Mouse (Mus musculus): ENCODE data around the gene Krt78.
"Not testable (repeated sequence)": the region's sequence is repeated elsewhere in the genome, so short reads cannot be mapped to it uniquely, and the experiment has no call there.

Krt78 gene

GRCm38 (mm10) chr15:101954187-101954586 lies at the start of gene Krt78:
TSS of gene Krt78 (minus strand) at chr15:101954287.
- DNase-seq (ENCODE audit: low spot score in 2 of 2), result no peak

GRCm38 (mm10) chr15:102003516-102003915 lies 49.4 kb upstream of the Krt78 start:
- no peak for DNase-seq (ENCODE audit: low spot score in 2 of 2)

DNA sequence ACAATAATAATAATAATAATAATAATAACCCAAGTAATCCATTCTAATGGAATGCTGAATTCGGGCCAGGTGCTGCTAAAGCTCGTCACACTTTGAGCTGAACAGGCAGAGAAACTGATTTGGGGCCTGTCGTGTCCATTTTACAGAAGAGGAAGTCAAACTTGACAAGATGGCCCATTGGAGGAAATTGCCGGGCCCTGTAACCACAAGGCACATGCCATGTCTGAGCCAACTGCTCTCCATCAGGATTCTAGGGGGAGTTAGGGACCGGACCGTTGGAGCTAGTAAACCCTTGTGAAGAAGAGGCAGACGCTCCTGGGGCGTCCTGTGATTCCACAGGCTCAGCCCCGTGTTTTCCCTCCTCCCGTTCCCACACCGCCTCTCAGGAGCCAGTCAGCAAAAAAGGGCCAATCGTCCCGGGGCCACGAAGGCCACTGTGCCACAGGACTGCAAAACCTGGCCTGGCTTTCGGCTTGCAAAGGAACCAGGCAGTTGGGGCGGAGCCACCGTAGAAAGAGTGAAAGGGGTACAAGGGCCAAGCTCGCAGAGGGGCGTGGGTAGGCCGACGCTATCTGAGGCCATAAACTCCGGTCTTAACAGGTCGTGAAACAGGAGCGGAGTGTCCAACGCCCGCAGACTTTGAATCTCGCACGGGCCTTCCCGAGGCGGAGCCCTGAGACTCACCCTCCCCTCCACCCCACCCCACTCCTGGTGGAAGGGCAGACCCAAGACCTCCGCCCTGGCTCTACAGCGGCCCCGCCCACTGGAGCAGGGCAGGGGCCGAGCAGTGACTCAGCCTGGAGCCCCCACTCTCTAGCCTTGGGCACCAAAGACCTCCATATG lies 48.8 kb upstream of the Krt78 start:
- peak in 1 of 2 experiments; percentile 47 for DNase-seq (ENCODE audit: low spot score in 2 of 2)

- DNase-seq (ENCODE audit: low spot score in 2 of 2), result no peak
These were observed 45.7 kb upstream of the Krt78 start for GRCm38 (mm10) chr15:101999676-102000335.

DNA sequence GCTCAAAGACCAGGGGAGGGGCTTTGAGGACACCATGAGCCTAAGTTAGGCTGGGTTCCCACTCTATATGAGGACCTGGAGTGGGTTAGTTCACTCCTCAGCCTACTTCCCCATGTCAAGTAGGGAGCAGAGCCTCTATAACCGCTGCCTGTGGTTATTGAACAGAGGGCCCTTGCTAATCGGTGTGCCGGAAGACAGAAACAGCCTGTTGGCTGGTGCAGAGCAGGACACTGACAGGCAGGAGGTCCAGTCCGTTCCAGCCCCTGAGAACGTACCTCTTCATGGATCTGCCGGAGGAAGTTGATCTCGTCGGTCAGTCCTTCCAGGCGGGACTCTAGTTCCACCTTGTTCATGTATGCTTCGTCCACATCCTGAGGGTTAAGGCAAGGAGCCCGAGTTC lies 45.1 kb upstream of the Krt78 start:
- no peak for DNase-seq (ENCODE audit: low spot score in 2 of 2)

- not testable (repeated sequence) for DNase-seq (ENCODE audit: low spot score in 2 of 2)
These were observed 42.5 kb upstream of the Krt78 start for GRCm38 (mm10) chr15:101996450-101997078.

- no peak for DNase-seq (ENCODE audit: low spot score in 2 of 2)
These were observed 41.6 kb upstream of the Krt78 start for GRCm38 (mm10) chr15:101995484-101996236.

GRCm38 (mm10) chr15:101994365-101994764 lies 40.3 kb upstream of the Krt78 start:
- DNase-seq (ENCODE audit: low spot score in 2 of 2), result no peak

DNA sequence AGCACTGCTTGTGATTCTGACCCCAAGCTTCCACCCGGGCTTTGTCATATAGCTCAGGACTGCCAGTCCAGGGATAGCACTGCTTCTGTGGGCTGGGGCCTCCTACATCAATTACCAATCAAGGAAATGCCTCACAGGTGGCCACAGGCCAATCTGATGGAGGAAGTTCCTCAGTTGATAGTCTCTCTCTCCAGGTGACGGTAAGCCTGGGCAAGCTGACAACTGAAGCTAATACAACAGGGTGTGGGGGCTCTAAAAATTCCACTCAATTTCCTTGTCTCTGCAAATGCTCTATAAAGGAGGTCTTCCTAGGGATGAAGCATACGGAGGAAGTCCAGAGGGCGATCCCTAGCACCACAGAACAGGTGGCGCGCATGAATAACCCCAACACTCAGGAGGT lies 36.9 kb upstream of the Krt78 start:
- no peak for DNase-seq (ENCODE audit: low spot score in 2 of 2)

DNA sequence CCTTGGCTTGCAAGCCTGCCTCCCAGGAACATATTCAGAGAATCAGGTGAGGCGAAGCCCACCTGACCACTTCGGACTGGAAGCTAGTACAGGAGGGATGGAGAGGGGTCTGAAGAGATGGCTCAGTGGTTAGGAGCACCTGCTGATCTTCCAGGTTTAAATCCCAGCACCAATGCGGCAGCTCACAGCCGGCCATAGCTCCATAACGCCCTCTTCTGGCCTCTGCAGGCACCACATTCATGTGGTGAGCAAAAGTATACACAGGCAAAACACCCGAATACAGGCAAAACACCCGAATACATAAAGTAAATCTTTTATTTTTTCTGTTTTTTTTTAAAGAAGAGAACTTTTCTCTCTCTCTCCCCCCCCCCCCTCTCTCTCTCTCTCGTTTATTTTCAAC lies 34.6 kb upstream of the Krt78 start:
- no peak for DNase-seq (ENCODE audit: low spot score in 2 of 2)

- peak; percentile 78 to 87 for DNase-seq (ENCODE audit: low spot score in 2 of 2)
These were observed 34.0 kb upstream of the Krt78 start for GRCm38 (mm10) chr15:101988119-101988518.

DNA sequence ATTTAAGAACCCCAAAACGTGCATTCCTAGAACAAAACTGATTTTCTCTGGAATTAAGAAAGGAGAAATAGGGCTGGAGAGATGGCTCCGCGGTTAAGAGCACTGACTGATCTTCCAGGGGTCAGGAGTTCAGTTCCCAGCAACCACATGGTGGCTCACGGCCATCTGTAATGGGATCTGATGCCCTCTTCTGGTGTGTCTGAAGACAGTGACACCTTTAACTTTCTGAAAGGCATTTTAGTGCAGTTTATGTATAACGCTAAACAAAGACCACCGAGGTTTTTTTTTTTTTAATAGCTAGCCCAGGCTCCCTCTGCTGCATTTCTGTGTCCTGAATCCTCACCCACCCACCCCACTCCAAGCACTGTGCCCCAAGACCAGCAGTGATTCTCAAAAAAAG lies 30.7 kb upstream of the Krt78 start:
- DNase-seq (ENCODE audit: low spot score in 2 of 2), result no peak

DNA sequence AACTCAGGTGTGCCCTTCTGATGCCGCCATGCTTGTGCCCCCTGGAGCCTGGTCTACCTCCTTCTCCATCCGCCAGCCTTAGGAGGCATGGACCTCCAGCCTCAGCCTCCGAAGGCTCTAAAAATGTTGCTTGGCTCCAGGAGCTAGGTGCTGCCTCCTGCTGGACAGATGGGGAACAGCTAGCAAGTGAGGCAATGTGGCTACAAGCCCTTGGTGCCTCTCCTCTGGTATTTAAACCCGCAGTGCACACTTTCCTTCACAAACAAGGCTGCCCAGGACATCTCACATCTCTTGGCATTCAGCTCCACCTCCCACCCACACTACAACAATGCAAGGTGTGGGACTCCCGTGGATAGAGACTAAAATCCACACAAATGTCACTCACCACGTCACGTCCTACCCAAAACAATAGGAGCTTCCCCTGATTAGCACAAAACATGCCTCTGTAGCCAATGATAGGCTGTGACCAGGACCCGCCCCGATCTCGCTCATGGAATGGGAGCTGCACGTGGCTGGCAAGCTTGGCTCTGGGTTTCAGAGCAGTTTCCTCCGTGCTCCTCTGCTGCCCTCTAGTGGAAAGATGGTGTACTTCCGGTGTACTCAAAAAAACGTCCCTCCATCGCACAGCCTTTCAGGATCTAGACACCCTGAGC lies 30.0 kb upstream of the Krt78 start:
- peak; percentile 80 to 90 for DNase-seq (ENCODE audit: low spot score in 2 of 2)

- no peak for DNase-seq (ENCODE audit: low spot score in 2 of 2)
These were observed 29.3 kb upstream of the Krt78 start for GRCm38 (mm10) chr15:101983315-101983948.

DNA sequence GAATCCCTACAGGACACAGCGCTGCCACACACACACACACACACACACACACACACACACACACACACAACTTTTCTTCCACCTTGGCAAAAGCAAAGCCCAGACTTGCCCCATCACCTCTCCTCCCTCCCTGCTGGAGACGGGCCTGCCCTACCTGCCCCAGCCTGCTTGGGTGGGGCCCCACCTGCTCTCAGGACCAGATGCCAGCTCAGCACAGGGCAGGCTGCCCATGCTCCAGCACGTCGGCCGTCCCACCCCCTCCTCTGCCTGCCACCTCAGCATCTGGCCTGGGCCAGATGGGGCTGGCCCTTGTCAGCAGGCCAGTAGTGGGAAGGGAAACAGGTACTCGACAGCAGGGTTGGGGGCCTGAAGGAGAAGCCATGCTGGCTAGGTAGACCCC lies 26.8 kb upstream of the Krt78 start:
- no peak for DNase-seq (ENCODE audit: low spot score in 2 of 2)

DNA sequence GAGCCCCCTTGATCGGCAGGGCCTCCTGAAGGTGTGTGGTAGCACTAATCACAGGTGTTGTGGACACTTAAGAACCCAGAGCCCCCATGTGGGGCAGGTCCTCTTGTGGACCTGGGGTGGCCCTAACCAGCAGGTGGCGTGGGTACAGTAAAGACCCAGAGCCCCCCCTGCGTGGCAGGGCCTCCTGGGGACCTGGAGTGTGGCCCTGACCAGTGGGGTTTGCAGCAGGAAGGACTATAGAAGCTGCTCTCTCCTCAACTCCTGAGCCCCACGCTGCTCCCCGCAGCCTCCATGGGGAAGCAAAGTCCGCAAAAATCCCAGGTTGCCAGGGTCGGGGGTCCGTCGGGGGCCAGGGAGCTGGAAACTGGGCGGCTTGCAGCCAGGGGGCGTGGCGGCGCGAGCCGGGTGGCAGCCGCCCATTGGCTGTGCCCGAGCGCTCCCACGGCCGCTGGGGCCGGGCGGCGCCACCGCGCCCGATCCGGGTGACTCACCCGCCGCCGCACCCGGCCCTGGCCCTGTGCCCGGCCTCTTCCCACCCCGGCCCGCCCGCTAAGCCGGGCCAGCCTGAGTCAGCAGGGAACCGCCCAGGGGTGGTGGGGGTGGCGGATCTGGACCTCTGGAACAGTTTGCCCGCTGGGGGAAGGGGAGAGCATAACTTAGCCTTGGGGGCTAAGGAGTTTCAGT lies 23.1 kb upstream of the Krt78 start:
- peak; percentile 81 to 93 for DNase-seq (ENCODE audit: low spot score in 2 of 2)

DNA sequence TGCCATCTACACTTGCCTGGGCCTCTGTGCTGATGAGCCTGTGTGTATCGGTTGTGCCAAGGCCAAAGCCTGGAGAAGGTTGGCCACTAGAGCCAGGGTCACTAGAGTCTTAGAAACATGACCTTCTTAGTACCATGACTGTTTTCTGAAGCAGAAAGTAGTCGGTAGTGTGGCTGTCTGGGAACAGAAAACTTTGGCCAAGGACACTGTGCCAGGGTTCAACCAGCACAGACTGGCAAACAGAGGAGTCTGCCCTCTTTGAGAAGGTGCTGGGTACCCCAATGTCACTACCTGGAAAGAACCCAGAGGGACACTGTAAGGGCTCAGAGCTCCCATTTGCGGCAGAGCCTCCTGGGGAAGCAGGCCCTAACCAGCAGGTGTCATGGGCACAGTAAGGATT lies 22.6 kb upstream of the Krt78 start:
- DNase-seq (ENCODE audit: low spot score in 2 of 2), result peak in 1 of 2 experiments; percentile 50

GRCm38 (mm10) chr15:101976023-101976422 lies 21.9 kb upstream of the Krt78 start:
- DNase-seq (ENCODE audit: low spot score in 2 of 2), result peak in 1 of 2 experiments; percentile 75

- DNase-seq (ENCODE audit: low spot score in 2 of 2), result no peak
These were observed 20.2 kb upstream of the Krt78 start for GRCm38 (mm10) chr15:101974083-101974845.
